Comparison of ENCODE assay signal across 17 mouse cellular contexts in the genomic region with DNA sequence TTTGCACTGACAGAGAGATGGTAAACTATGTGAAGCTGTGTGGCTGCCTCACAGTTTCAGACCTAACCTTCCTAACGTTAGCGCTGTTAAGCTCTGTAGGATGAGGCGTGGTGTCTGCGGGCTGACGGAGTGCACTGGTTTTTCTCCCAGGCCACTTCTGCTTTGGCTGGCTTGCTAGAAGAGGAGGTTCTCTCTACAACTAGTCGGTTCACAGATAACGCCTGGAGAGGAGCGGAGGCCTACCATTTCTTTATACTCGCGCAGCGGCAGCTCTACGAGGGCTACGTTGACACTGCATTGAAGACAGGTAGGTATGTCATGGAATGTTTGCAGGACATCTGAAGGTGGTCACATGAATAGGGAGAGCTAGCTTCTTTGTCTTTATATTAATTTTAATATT.
"Had no signal": no experiment of that assay in that cellular context is flagged by ENCODE, and none has a peak within 500 bp of the region (broad histone marks: within the 10 kb centered on the region; RNA-seq: fewer than 3 reads in every experiment).

No protein-coding gene starts in this region.

- H3K27me3 ChIP-seq: kidney, embryonic 15.5 days; liver, embryonic 12.5 days; megakaryocyte, embryonic 14.5 days; midbrain, embryonic 15.5 days; neural tube, embryonic 12.5 days; stomach, embryonic 15.5 days had no signal

- H3K4me2 ChIP-seq: kidney, embryonic 15.5 days; liver, embryonic 12.5 days; lung, embryonic 14.5 days; midbrain, embryonic 11.5 days; midbrain, embryonic 15.5 days; neural tube, embryonic 12.5 days; stomach, embryonic 15.5 days had no signal

- H3K9ac ChIP-seq: kidney, embryonic 15.5 days; liver, embryonic 12.5 days; lung, embryonic 14.5 days; midbrain, embryonic 15.5 days; neural tube, embryonic 12.5 days; stomach, embryonic 15.5 days had no signal

- ATAC-seq: liver, embryonic 12.5 days; midbrain, embryonic 15.5 days had no signal

- H3K4me3 ChIP-seq: kidney, embryonic 15.5 days; left cerebral cortex, adult 2 months; limb, embryonic 10.5 days; liver, embryonic 12.5 days; megakaryocyte, embryonic 14.5 days; midbrain, embryonic 15.5 days; neural tube, embryonic 12.5 days; stomach, embryonic 15.5 days had no signal

- H3K27ac ChIP-seq: kidney, embryonic 15.5 days; left cerebral cortex, adult 2 months; limb, embryonic 10.5 days; liver, embryonic 12.5 days; macrophage; midbrain, embryonic 15.5 days; neural tube, embryonic 12.5 days; stomach, embryonic 15.5 days had no signal

- H3K9me3 ChIP-seq: kidney, embryonic 15.5 days; limb, embryonic 10.5 days; liver, embryonic 12.5 days; megakaryocyte, embryonic 14.5 days; midbrain, embryonic 15.5 days; neural tube, embryonic 12.5 days; stomach, embryonic 15.5 days had no signal

- DNase-seq: kidney, postnatal 25 days; lung, embryonic 14.5 days; lung, postnatal 10 days; retina, postnatal 1 day; right cerebral cortex, postnatal 4 days; thymus, adult 2 months; thymus, postnatal 4 days had no signal

- H3K36me3 ChIP-seq: liver, embryonic 12.5 days; stomach, embryonic 15.5 days had no signal

- H3K4me1 ChIP-seq: liver, embryonic 12.5 days; megakaryocyte, embryonic 14.5 days; midbrain, embryonic 15.5 days; neural tube, embryonic 12.5 days; stomach, embryonic 15.5 days had no signal
